Mouse (Mus musculus): ENCODE data around the gene Pid1.
"Not testable (repeated sequence)": the region's sequence is repeated elsewhere in the genome, so short reads cannot be mapped to it uniquely, and the experiment has no call there.

Pid1 gene

GRCm38 (mm10) chr1:84359611-84360500 is 4.1 kb downstream of the Pid1 start:
- DNase-seq (ENCODE audit: low spot score in 2 of 2), result no peak

DNA sequence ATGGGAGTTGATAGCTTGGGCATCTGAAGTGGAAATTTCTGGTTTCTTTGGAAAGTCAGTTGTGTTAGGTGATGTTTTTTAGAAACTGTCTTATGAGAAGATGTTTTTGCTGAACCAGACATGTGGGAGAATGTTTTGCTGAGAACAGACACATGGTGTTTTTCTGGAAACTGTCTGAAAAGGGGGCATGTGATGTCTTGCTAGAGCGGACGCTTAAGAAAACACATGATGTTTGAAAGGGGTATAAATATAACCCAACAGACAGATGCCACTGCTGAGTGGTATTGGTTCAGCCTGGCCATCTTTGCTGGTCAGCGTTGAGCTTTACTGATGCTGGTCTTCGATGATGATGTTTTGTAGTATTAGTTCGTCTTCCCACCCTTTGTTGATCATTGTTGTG is 6.8 kb downstream of the Pid1 start:
- DNase-seq (ENCODE audit: low spot score in 2 of 2), result no peak

GRCm38 (mm10) chr1:84350262-84350661 is 13.7 kb downstream of the Pid1 start:
- DNase-seq (ENCODE audit: low spot score in 2 of 2), result no peak

GRCm38 (mm10) chr1:84347796-84348476 is 16.0 kb downstream of the Pid1 start:
- DNase-seq (ENCODE audit: low spot score in 2 of 2), result no peak

GRCm38 (mm10) chr1:84332797-84333196 is 31.2 kb downstream of the Pid1 start:
- not testable (repeated sequence) for DNase-seq (ENCODE audit: low spot score in 2 of 2)

- DNase-seq (ENCODE audit: low spot score in 2 of 2), result not testable (repeated sequence)
Observed at GRCm38 (mm10) chr1:84331861-84332260, 32.1 kb downstream of the Pid1 start.

- DNase-seq (ENCODE audit: low spot score in 2 of 2), result no peak
Observed at GRCm38 (mm10) chr1:84325309-84325708, 38.7 kb downstream of the Pid1 start.

- DNase-seq (ENCODE audit: low spot score in 2 of 2), result no peak
Observed at GRCm38 (mm10) chr1:84321327-84321726, 42.7 kb downstream of the Pid1 start.

DNA sequence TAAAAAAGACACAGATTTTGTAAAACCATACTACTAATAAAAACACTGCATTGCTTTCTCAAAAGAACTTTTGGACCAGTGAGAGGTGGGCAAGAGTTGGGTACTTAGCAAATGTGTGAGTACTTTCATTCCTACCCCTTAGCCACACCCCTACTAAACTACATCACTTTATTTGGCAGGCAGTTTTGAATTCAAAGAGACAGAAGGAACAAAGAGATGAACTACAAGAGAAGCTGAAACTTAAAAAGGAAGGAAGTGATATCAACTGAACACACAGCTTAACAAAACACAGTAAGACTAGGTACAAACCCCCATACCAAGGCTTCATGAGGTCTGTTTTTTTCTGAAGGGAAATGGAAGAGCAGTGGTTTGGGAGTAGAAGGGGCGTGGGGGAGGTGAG is 45.4 kb downstream of the Pid1 start:
- DNase-seq (ENCODE audit: low spot score in 2 of 2), result no peak

- no peak for DNase-seq (ENCODE audit: low spot score in 2 of 2)
Observed at GRCm38 (mm10) chr1:84317827-84318226, 46.2 kb downstream of the Pid1 start.

DNA sequence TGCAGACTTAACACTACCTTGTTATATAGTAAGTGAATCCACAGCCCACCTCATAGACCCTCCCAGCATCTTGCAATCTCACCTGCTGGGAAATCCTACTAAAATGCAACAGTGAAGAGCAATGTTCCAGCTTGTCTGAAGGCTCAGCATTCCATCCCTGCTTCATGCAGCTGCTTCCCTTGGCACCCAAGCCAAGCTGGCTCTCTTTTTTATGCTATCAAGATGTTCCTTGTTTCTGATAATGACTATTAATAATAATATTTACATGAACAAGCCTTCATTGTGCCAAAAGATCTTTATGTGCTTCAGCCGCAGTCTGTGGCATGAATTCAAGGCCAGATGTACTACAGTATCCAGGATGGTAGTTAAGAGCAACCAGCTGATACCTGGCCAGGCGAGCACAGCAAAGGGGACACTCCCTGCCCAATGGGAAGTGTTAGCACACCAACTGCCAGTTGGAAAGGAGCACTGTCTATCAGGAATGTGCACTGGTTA is 54.0 kb downstream of the Pid1 start:
- DNase-seq (ENCODE audit: low spot score in 2 of 2), result no peak

- no peak for DNase-seq (ENCODE audit: low spot score in 2 of 2)
Observed at GRCm38 (mm10) chr1:84305713-84306421, 58.1 kb downstream of the Pid1 start.

DNA sequence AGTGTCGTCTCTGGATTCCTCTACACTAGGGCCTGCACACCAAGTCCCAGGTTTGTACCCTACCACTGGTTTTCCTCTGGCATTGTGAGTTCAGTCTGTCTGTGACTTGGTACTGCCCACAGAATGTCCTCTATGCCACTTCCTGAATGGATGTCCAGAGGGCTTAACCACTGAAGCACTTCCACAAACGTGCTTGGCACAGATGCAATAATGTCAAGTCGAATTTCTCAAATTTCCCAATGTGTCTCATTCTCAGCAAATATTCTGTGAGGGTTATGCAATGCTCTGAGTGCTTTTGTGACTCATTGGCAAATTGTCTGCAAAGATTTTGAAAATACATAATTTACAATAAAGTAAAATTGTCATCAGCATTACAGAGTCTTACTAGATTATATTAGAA is 61.2 kb downstream of the Pid1 start:
- no peak for DNase-seq (ENCODE audit: low spot score in 2 of 2)

DNA sequence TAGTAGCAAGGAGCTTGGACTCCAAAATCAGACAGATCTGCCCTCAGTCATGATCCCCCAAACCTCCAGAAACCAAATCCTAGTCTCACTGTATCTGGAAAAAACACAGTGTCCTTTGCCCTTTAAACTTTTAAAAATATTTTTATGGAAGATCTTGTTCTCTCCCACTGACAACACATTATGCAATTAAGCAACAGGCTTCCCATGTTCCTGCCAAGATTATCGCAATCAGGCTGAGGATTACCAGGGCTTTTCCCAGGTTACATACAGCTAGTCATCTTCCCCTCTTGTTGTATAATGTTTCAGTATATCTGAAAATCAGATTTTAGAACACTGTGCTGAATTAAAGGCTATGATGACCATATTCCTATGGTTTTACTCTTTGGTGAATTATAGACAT is 64.3 kb downstream of the Pid1 start:
- DNase-seq (ENCODE audit: low spot score in 2 of 2), result no peak

- DNase-seq (ENCODE audit: low spot score in 2 of 2), result peak; percentile 58 to 76
Observed at GRCm38 (mm10) chr1:84286682-84287111, 77.3 kb downstream of the Pid1 start.

DNA sequence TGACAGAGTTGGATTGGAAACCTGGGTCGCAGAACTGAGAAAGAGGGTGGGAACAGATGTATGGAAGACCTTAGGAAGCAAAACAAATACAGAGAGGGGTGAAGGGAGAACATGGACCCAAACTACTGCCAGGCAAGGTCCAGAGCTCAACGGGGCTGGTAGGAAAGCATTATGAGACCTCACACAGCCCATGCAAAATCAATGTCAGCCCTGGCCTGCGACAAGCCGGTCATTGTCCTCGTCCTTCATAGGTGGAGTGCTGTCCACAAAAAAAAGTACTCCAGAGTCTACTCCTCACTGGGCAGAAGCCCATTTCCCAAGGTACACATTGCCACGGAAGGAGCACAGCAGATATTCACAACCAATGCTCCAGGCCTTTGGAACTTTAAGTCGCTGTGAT is 78.4 kb downstream of the Pid1 start:
- DNase-seq (ENCODE audit: low spot score in 2 of 2), result no peak

DNA sequence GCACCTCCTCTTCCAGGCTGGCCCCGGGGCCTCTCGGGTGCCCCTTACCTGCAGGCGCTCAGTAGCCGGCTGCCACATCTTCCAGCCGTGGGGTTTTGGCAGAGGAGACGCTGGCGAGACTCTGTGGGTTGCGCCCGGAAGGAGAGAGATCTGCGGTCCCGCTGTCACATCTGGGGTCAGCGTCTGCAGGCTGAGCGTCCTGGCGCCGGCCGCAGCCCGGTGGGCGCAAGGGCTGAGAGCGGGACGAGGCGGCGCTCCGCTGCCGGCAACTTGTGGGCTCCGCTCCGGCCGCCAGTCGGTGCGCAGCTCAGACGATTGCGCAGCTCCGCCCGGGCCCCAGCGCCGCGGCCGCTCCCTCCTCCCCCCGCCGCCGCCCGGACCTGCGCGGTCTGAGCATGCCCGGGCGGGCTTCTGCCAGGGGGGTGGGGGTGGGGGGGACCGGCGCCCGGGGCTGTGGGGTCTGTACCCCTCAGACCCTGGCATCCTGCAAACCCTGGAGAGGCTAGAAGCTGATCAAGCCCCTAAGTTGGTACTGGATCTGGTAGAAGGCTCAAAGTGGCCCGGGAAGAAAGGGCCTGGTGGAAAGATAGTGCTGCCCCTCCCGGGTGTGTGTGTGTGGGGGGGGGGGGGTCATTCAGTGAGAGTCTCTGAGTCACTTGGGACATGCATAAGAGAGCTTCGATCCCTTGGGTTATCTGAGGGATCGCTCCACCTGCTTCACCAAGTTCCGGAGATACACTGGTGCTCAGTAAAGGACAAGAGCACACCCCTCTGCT is 79.5 kb downstream of the Pid1 start:
- DNase-seq (ENCODE audit: low spot score in 2 of 2), result peak; percentile 36 to 44

- no peak for DNase-seq (ENCODE audit: low spot score in 2 of 2)
Observed at GRCm38 (mm10) chr1:84283119-84283518, 80.9 kb downstream of the Pid1 start.

DNA sequence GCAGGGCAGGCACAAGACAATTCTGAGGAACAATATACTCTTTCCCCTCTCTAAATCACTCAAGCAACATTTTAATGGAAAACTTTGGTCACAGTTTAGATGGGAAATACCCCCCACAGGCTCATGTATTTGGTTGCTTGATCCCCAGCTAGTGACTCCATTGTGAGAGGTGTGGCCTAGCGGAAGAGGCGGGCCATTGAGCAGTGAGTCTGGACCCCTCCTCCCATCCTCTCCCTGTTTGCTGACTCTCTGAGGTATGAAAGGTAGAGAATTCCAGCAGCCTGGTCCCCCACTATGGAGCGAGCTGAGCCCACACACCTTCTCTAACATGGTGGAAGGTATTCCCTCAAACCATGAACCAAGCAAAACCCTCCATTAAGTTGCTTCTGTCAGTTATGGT is 83.8 kb downstream of the Pid1 start:
- DNase-seq (ENCODE audit: low spot score in 2 of 2), result no peak

DNA sequence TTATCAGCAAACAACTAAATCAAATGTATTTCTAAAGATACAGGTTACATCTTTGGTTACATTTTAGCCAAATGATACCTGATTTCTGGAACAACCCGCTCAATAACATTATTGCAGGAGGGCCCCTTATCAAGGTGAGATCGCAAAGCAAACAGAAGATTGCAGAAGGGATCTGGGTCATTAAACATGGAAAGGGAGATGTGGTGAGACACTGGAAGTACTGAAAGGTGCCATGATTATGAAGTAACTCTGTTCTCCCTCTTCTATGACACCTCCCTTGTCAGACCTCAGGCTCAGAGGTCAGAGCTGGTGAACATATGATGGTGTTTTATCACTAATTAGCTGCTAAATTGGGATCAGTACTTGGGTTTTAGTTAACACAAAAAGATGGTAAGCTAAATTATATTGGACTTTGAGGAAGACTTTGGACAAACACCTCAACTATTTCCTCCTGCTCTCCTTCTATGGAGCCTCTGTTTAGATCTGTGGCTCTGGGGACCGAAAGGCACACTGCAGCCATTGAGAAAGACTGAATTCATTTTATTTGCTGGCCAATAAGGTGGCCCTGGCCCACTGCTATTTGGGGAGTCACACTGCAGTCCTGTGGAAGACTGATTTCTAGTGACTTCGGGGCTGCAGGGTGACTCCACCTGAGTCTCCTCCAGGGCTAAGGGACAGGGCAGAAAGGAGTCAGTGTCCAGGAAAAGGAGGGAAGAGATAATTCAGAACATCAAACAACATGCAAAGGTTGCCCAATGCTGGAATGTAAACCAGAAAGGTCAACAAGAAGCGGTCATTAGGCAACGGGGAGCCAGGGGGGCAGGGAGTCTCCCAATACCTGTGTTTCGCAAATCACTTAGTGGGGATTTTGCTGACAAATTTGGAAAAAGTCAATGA is 85.4 kb downstream of the Pid1 start:
- no peak for DNase-seq (ENCODE audit: low spot score in 2 of 2)
